Mouse (Mus musculus): ENCODE measurements at regions not wholly inside any gene's neighbourhood (a gene's known extent, or its start where the extent isn't known, plus 50 kb on each side); places are given as distances from the start of the nearest gene placed in this dataset.

DNA sequence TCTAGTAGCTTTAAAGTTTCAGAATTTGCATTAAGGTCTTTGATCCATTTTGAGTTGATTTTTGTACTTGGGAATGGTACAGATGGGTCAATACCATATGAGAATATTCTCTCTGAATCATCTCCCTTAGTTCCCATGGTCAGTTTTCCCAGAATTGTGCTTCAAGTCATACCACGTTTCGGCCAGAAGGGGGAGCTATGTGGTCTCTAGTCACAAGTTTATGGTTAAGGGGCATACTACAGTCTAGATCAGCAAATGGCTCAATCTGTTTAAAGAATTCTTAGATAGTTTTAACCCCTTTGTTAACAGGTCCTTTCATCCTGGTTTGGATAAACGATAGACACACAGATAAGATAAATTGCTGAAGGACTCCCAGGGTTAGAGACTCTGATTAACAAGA lies 78.7 kb upstream of the A2m start:
- TF ChIP-seq CTCF (IDR thresholded peaks at IDR 0.05; ENCODE audit: low read depth) (peak; percentile 65), EP300 (IDR thresholded peaks at IDR 0.05; ENCODE audit: low read depth) (no peak)

Measured in liver, postnatal 0 days (tissue).